Mouse (Mus musculus) heart, postnatal 25 days (tissue): ENCODE measurements around the gene Myl12a. TPM values are rescaled to one million over a fixed set of nuclear protein-coding genes. Genes with fewer than 3 reads are reported as not detected.

ENCODE experiments used
- DNase-seq: peaks from one replicate; pipeline ENCODE4 v3.0.0; 2022; ENCODE audit warnings: low spot score
- intact Hi-C: fragments of 180-260 bp; cut with DNase I; formaldehyde crosslinking; loops from one replicate; pipeline ENCODE4 v1.15.1; 2025
- total RNA-seq, 2 experiments: library from RNA; stranded (reverse); gene quantifications; 2 replicates each; pipeline ENCODE4 v1.2.3; 2021

Myl12a gene
- 100 to 1,000 TPM; 944 to 988 TPM for total RNA-seq

- intact Hi-C loops = loop anchor here (5.0 kb wide), 2 partner anchors 40 to 195 kb away; no protein-coding TSS in a partner anchor
- DNase-seq = no peak
These were observed at the start of gene Myl12a for GRCm38 (mm10) chr17:71002744-71003094. Gene Myl12a (minus strand): TSS chr17:71002878.

GRCm38 (mm10) chr17:71049292-71049691 is 46.6 kb upstream of the Myl12a start:
- no peak for DNase-seq

GRCm38 (mm10) chr17:71046856-71047255 is 44.2 kb upstream of the Myl12a start:
- DNase-seq = no peak

More at GRCm38 (mm10) chr17:71049292-71049691, 46.6 kb upstream of the Myl12a start:
- intact Hi-C loops = no loop called here

GRCm38 (mm10) chr17:71045591-71045990 is 42.9 kb upstream of the Myl12a start:
- DNase-seq = no peak
- intact Hi-C loops = no loop called here

More at GRCm38 (mm10) chr17:71046856-71047255, 44.2 kb upstream of the Myl12a start:
- intact Hi-C loops = no loop called here

GRCm38 (mm10) chr17:71042645-71043044 is 40.0 kb upstream of the Myl12a start:
- intact Hi-C loops = loop anchor here (5.0 kb wide), 1 partner anchor 40 kb away; the partner anchor contains the start of genes Myl12a and Myom1
- DNase-seq = no peak

- intact Hi-C loops = loop anchor here (5.0 kb wide), 1 partner anchor 38 kb away; the partner anchor contains the start of genes Myl12a and Myom1
- no peak for DNase-seq
These were observed 37.9 kb upstream of the Myl12a start for GRCm38 (mm10) chr17:71040582-71040880.

GRCm38 (mm10) chr17:71039851-71040581 is 37.3 kb upstream of the Myl12a start:
- intact Hi-C loops = loop anchor here (5.0 kb wide), 1 partner anchor 38 kb away; the partner anchor contains the start of genes Myl12a and Myom1
- no peak for DNase-seq

- DNase-seq = peak; percentile 56
- intact Hi-C loops = no loop called here
These were observed 36.1 kb upstream of the Myl12a start for GRCm38 (mm10) chr17:71038812-71039211.

- intact Hi-C loops = no loop called here
These were observed 34.5 kb upstream of the Myl12a start for GRCm38 (mm10) chr17:71037188-71037587.

GRCm38 (mm10) chr17:71034472-71034871 is 31.8 kb upstream of the Myl12a start:
- no peak for DNase-seq
- intact Hi-C loops = no loop called here

More at GRCm38 (mm10) chr17:71037188-71037587, 34.5 kb upstream of the Myl12a start:
- no peak for DNase-seq

- intact Hi-C loops = no loop called here
- DNase-seq = no peak
These were observed 30.0 kb upstream of the Myl12a start for GRCm38 (mm10) chr17:71032719-71033118.

- DNase-seq = no peak
- intact Hi-C loops = no loop called here
These were observed 24.5 kb upstream of the Myl12a start for GRCm38 (mm10) chr17:71027186-71027585.

- DNase-seq = no peak
- intact Hi-C loops = no loop called here
These were observed 23.2 kb upstream of the Myl12a start for GRCm38 (mm10) chr17:71025922-71026321.

- intact Hi-C loops = no loop called here
- DNase-seq = peak; percentile 46
These were observed 21.4 kb upstream of the Myl12a start for GRCm38 (mm10) chr17:71024071-71024470.

- intact Hi-C loops = no loop called here
- DNase-seq = no peak
These were observed 20.2 kb upstream of the Myl12a start for GRCm38 (mm10) chr17:71022841-71023240.

- DNase-seq = no peak
- intact Hi-C loops = no loop called here
These were observed 17.2 kb upstream of the Myl12a start for GRCm38 (mm10) chr17:71019860-71020259.

GRCm38 (mm10) chr17:71019309-71019655 is 16.6 kb upstream of the Myl12a start:
- intact Hi-C loops = no loop called here
- DNase-seq = no peak

GRCm38 (mm10) chr17:71018616-71019308 is 16.1 kb upstream of the Myl12a start:
- intact Hi-C loops = no loop called here
- no peak for DNase-seq

- no peak for DNase-seq
- intact Hi-C loops = no loop called here
These were observed 15.5 kb upstream of the Myl12a start for GRCm38 (mm10) chr17:71018151-71018550.

GRCm38 (mm10) chr17:71017457-71017998 is 14.8 kb upstream of the Myl12a start:
- intact Hi-C loops = no loop called here
- no peak for DNase-seq

GRCm38 (mm10) chr17:71014911-71015310 is 12.2 kb upstream of the Myl12a start:
- DNase-seq = no peak
- intact Hi-C loops = no loop called here
